Mouse (Mus musculus) layer of hippocampus, postnatal 14 days (tissue): ENCODE data around the gene Elovl2. TPM values are rescaled to one million over a fixed set of nuclear protein-coding genes. Genes with fewer than 3 reads are reported as not detected.
A peak's percentile ranks its signal among the peaks of the same experiment; 100 is the strongest.
"Not testable (repeated sequence)": the region's sequence is repeated elsewhere in the genome, so short reads cannot be mapped to it uniquely, and the experiment has no call there.

Experiments used
- DNase-seq, 2 experiments: peaks; one replicate each; pipeline ENCODE4 v3.0.0; 2021 to 2022; ENCODE audit warnings: low spot score in 2 of 2, mixed read lengths in 1 of 2
- long read RNA-seq, 2 experiments: library from polyadenylated mRNA; stranded (forward); transcript quantifications; one replicate each; pipeline ENCODE4 v2.0.0; 2021
- total RNA-seq, 2 experiments: library from RNA; stranded (reverse); gene quantifications; 2 replicates each; pipeline ENCODE4 v1.2.3; 2021

Gene Elovl2
- 10 to 100 TPM; 34.6 to 38.0 TPM for total RNA-seq
- long read RNA-seq, experiment 1, transcript Elovl2-201 (8 exons, 3,840 nt): major isoform, 48 of 62 reads
- long read RNA-seq, experiment 1, partial matches to known transcripts: 5 of 62 reads
- long read RNA-seq, experiment 1, other reads (novel, unspliced or antisense): 8 of 62 reads
- long read RNA-seq, experiment 2, transcript Elovl2-201 (8 exons, 3,840 nt): major isoform, 63 of 80 reads
- long read RNA-seq, experiment 2, partial matches to known transcripts: 5 of 80 reads
- long read RNA-seq, experiment 2, other reads (novel, unspliced or antisense): 10 of 80 reads

- peak; percentile 51 to 66 for DNase-seq
Measured at GRCm38 (mm10) chr13:41220304-41220834, at the start of gene Elovl2. Elovl2 (minus strand) TSS chr13:41220405.

GRCm38 (mm10) chr13:41267827-41268408, 47.7 kb upstream of the Elovl2 start:
- no peak for DNase-seq

GRCm38 (mm10) chr13:41263304-41264006, 43.2 kb upstream of the Elovl2 start:
- DNase-seq: no peak

GRCm38 (mm10) chr13:41261617-41262016, 41.4 kb upstream of the Elovl2 start:
- not testable (repeated sequence) for DNase-seq

GRCm38 (mm10) chr13:41257851-41258250, 37.6 kb upstream of the Elovl2 start:
- no peak for DNase-seq

GRCm38 (mm10) chr13:41256962-41257361, 36.8 kb upstream of the Elovl2 start:
- no peak for DNase-seq

GRCm38 (mm10) chr13:41256126-41256525, 35.9 kb upstream of the Elovl2 start:
- DNase-seq: no peak

- no peak for DNase-seq
Measured at GRCm38 (mm10) chr13:41252736-41253135, 32.5 kb upstream of the Elovl2 start.

- no peak for DNase-seq
Measured at GRCm38 (mm10) chr13:41252141-41252540, 31.9 kb upstream of the Elovl2 start.

GRCm38 (mm10) chr13:41251667-41252066, 31.5 kb upstream of the Elovl2 start:
- DNase-seq: no peak

- not testable (repeated sequence) for DNase-seq
Measured at GRCm38 (mm10) chr13:41251232-41251631, 31.0 kb upstream of the Elovl2 start.

- peak in 1 of 2 experiments; percentile 34 for DNase-seq
Measured at GRCm38 (mm10) chr13:41250318-41250981, 30.2 kb upstream of the Elovl2 start.

GRCm38 (mm10) chr13:41249538-41250317, 29.5 kb upstream of the Elovl2 start, which contains the start of gene Smim13:
Smim13 (plus strand) TSS chr13:41249844.
- DNase-seq: peak; percentile 87 to 95

GRCm38 (mm10) chr13:41248751-41249520, 28.7 kb upstream of the Elovl2 start:
- DNase-seq: peak in 1 of 2 experiments; percentile 40

GRCm38 (mm10) chr13:41244306-41244830, 24.2 kb upstream of the Elovl2 start:
- DNase-seq: no peak

- no peak for DNase-seq
Measured at GRCm38 (mm10) chr13:41241557-41241956, 21.4 kb upstream of the Elovl2 start.

GRCm38 (mm10) chr13:41238805-41239130, 18.6 kb upstream of the Elovl2 start:
- peak in 1 of 2 experiments; percentile 57 for DNase-seq

GRCm38 (mm10) chr13:41238035-41238804, 18.0 kb upstream of the Elovl2 start:
- no peak for DNase-seq
